Mouse (Mus musculus) liver, adult 2 months (tissue): Measurements from ENCODE around the gene Ccdc87. TPM values are rescaled to one million over a fixed set of nuclear protein-coding genes. Genes with fewer than 3 reads are reported as not detected.

ENCODE experiments used
- DNase-seq: peaks from one replicate; pipeline ENCODE4 v3.0.0-alpha.2; 2011; ENCODE audit warnings: low read depth, low spot score; ENCODE audit errors: extremely low read depth
- H3K27ac ChIP-seq: fragments of 200-500 bp; replicated peaks from 2 replicates; pipeline ENCODE4 v1.5.1; 2012; ENCODE audit warnings: low read depth, mild to moderate bottlenecking, control low read depth, inconsistent platforms, low read length; ENCODE audit not compliant: insufficient read depth
- H3K27me3 ChIP-seq: fragments of 200-500 bp; 2 replicates; pipeline ENCODE4 v1.6.1; 2012; ENCODE audit warnings: mild to moderate bottlenecking, moderate library complexity, low read length, inconsistent platforms; ENCODE audit not compliant: control insufficient read depth, insufficient read depth
- H3K36me3 ChIP-seq: fragments of 200-500 bp; 2 replicates; pipeline ENCODE4 v1.6.1; 2012; ENCODE audit warnings: low read length, inconsistent platforms; ENCODE audit not compliant: control insufficient read depth, insufficient read depth
- H3K4me1 ChIP-seq: fragments of 200-500 bp; 2 replicates; pipeline ENCODE4 v1.6.1; 2011; ENCODE audit warnings: low read length; ENCODE audit not compliant: control insufficient read depth, insufficient read depth
- H3K4me3 ChIP-seq: fragments of 200-500 bp; 2 replicates; pipeline ENCODE4 v1.5.1; 2011; ENCODE audit warnings: low read depth, mild to moderate bottlenecking, control low read depth, low read length, moderate library complexity; ENCODE audit not compliant: insufficient read depth
- H3K79me2 ChIP-seq: fragments of 200-500 bp; 2 replicates; pipeline ENCODE4 v1.6.1; 2012; ENCODE audit warnings: inconsistent platforms, mild to moderate bottlenecking, low read length, moderate library complexity; ENCODE audit not compliant: control insufficient read depth, insufficient read depth
- H3K9ac ChIP-seq: fragments of 200-500 bp; 2 replicates; pipeline ENCODE4 v1.6.1; 2012; ENCODE audit warnings: low read depth, mild to moderate bottlenecking, control low read depth, inconsistent platforms, low read length
- CTCF ChIP-seq: fragments of 200-500 bp; IDR thresholded peaks from 2 replicates; pipeline ENCODE4 v1.5.1; 2011; ENCODE audit warnings: low read depth, low read length, control low read depth
- POLR2A ChIP-seq: fragments of 200-500 bp; IDR thresholded peaks from 2 replicates; pipeline ENCODE4 v1.6.1; 2011; ENCODE audit warnings: low read length, control low read depth; ENCODE audit not compliant: insufficient read depth; ENCODE audit errors: extremely low read depth
- whole genome bisulfite sequencing: fragments of 180-500 bp; shearing (Covaris S2); methylation state at CpG from one replicate; pipeline ENCODE4 v1.1.7; 2018; 5-methylcytosine and 5-hydroxymethylcytosine counted together
- polyA plus RNA-seq: library from polyadenylated mRNA; depleted of rRNA; stranded (reverse); fragments of >200 nt; gene quantifications from 2 replicates; pipeline ENCODE4 v1.2.3, GENCODE M21; 2012; rRNA removed
- total RNA-seq: library from RNA; depleted of rRNA; stranded (reverse); fragments of >200 nt; gene quantifications from 2 replicates; pipeline ENCODE4 v1.2.3, GENCODE M21; 2014; rRNA removed

Ccdc87 gene
- total RNA-seq (not detected in 2 replicates), polyA plus RNA-seq (not detected in 2 replicates)

DNA sequence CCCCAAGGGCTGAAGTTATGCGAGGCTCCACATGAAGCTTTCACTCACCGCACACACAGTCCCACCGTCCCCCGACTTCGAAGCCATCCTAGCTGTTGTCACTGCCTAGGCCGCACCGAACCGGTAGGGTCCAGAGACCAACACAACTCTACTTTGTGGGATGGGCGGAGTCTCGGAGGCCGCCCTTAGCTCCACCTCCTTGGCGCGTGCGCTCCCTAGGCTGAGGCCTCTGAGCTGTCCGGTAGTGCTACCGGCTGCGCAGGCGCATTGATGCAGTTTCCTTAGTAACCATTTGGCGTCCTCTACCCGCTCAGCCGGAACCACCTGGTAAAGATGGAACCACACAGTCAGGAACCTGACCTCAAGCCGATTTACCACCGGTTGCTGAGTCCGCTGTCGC lies at the start of gene Ccdc87, which contains the start of gene Ccs:
TSS of gene Ccdc87 (plus strand) at position 218 of the 400 bp plus-strand sequence.
TSS of gene Ccs (minus strand) at position 184 of the 400 bp plus-strand sequence.
- Histone ChIP-seq H3K4me3 (peak within 1 kb of the TSS; percentile 74), H3K4me1 (peaks cover 18% of the 10 kb centered on the region; the same call in 1 of the 2 replicates), H3K9ac (peak within 1 kb of the TSS; percentile 82), H3K27ac (peak within 1 kb of the TSS; percentile 92), H3K36me3 (peaks cover 3% of the 10 kb centered on the region; the same call in 1 of the 2 replicates), H3K27me3 (no peaks in the 10 kb centered on the region), H3K79me2 (peaks cover 9% of the 10 kb centered on the region; the same call in 1 of the 2 replicates)
- DNase-seq, result peak; percentile 92
- TF ChIP-seq CTCF, result 0 out of 2 replicates have a peak, but pooled peaks have one; percentile 15
- peak; percentile 94 for TF ChIP-seq POLR2A
- 1% methylated on average over 25 of the region's 25 CpGs for WGBS

GRCm38 (mm10) chr19:4793281-4793830 lies 45.8 kb upstream of the Ccdc87 start:
- H3K36me3 ChIP-seq, result peaks cover 28% of the 10 kb centered on the region

GRCm38 (mm10) chr19:4793831-4794422 lies 45.2 kb upstream of the Ccdc87 start, which contains the start of gene Rbm4:
Rbm4 (minus strand) TSS chr19:4793901.
- H3K4me3 ChIP-seq, result peak within 1 kb of the TSS; percentile 79
- DNase-seq, result peak; percentile 98
- peak within 1 kb of the TSS; percentile 78 for H3K9ac ChIP-seq
- TF ChIP-seq CTCF (no peak), POLR2A (0 out of 2 replicates have a peak, but pooled peaks have one; percentile 47)
- H3K4me1 ChIP-seq, result peaks cover 24% of the 10 kb centered on the region
- peaks cover 33% of the 10 kb centered on the region for H3K79me2 ChIP-seq
- H3K27me3 ChIP-seq, result no peaks in the 10 kb centered on the region
- WGBS, result under 1% methylated on average over 31 of the region's 31 CpGs
- H3K36me3 ChIP-seq, result peaks cover 24% of the 10 kb centered on the region
- peak within 1 kb of the TSS; percentile 80 for H3K27ac ChIP-seq

More at GRCm38 (mm10) chr19:4793281-4793830, 45.8 kb upstream of the Ccdc87 start:
- Histone ChIP-seq H3K27me3 (no peaks in the 10 kb centered on the region), H3K27ac (peak overlapping the region; percentile 80), H3K4me3 (peak overlapping the region; percentile 79), H3K9ac (peak overlapping the region; percentile 78), H3K4me1 (peaks cover 24% of the 10 kb centered on the region), H3K79me2 (peaks cover 34% of the 10 kb centered on the region)
- under 1% methylated on average over 16 of the region's 16 CpGs for WGBS
- no peak for DNase-seq
- no peak for TF ChIP-seq CTCF
- no peak for TF ChIP-seq POLR2A

DNA sequence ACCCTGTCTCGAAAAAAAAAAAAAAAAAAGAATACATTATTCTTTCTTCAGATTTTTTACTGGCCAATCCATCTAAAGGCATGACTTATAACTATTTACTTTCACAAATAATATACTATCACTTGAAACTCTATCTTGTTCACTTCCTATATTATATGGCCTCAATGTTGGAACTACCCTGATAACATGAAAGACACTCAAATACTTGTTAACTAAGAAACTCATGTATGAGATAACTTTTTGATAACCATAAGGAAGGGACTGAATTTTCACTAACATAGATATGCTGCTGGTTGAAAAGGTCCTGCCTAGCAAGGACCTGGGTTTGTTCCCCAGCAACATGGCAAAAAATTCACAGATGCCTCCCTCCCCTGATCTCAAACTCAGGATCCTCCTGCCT lies 43.2 kb upstream of the Ccdc87 start:
- Histone ChIP-seq H3K4me1 (peaks cover 22% of the 10 kb centered on the region), H3K27ac (no peak overlapping the region), H3K79me2 (peaks cover 40% of the 10 kb centered on the region), H3K9ac (no peak overlapping the region), H3K27me3 (no peaks in the 10 kb centered on the region), H3K36me3 (peaks cover 23% of the 10 kb centered on the region), H3K4me3 (no peak overlapping the region)
- no peak for TF ChIP-seq CTCF
- TF ChIP-seq POLR2A, result no peak
- DNase-seq, result no peak
- WGBS, result 64% methylated on average over 1 of the region's 1 CpGs

DNA sequence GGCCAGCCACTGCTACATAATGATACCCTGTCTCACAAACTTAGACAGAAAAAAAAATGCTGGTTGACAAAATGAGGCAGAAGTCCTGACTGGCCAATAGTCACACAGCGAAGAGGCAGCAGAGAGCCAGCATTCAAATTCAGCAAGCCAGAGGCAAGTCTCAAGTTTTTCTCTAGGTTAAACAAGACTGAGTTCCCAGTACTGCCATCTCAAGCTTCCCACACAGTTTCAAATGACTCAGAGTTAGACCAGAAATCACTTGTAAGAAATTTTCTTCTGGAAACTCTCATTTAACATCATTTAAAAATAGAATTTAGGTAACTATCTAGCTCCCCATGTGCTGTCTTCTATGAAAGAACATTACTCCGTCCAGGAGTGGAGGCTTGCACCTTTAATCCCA lies 41.3 kb upstream of the Ccdc87 start:
- H3K4me3 ChIP-seq, result no peak overlapping the region
- H3K79me2 ChIP-seq, result peaks cover 48% of the 10 kb centered on the region
- peaks cover 25% of the 10 kb centered on the region for H3K36me3 ChIP-seq
- H3K9ac ChIP-seq, result no peak overlapping the region
- H3K4me1 ChIP-seq, result peaks cover 22% of the 10 kb centered on the region
- H3K27me3 ChIP-seq, result no peaks in the 10 kb centered on the region
- DNase-seq, result no peak
- TF ChIP-seq POLR2A, result no peak
- no peak for TF ChIP-seq CTCF
- WGBS, result 93% methylated on average over 2 of the region's 2 CpGs
- no peak overlapping the region for H3K27ac ChIP-seq
